Mouse (Mus musculus) heart, embryonic 14.5 days (tissue): Measurements from ENCODE around the gene Spg21. TPM values are rescaled to one million over a fixed set of nuclear protein-coding genes. Genes with fewer than 3 reads are reported as not detected.

Source experiments
- ATAC-seq: fragments of 200-750 bp; cut with Nextera tagmentation; 2 replicates; pipeline ENCODE4 v1.8.0; 2017; ENCODE audit warnings: low read depth, moderate TSS enrichment; ENCODE audit not compliant: insufficient number of reproducible peaks, insufficient read depth, low FRiP score
- H3K27ac ChIP-seq, 2 experiments: fragments of 200-500 bp in 1 of 2; fragments of 300-500 bp in 1 of 2; sonication (generic) in 1 of 2; replicated peaks in 1 of 2; 2 replicates each; pipeline ENCODE4 v1.5.1; 2012 to 2014; ENCODE audit warnings: low read depth in 2 of 2, low read length in 2 of 2, control low read depth in 1 of 2, mild to moderate bottlenecking in 1 of 2, mixed read lengths in 1 of 2; ENCODE audit not compliant: control insufficient read depth in 1 of 2, insufficient read depth in 1 of 2
- H3K27me3 ChIP-seq: fragments of 300-500 bp; sonication (generic); 2 replicates; pipeline ENCODE4 v1.6.1; 2014; ENCODE audit warnings: mild to moderate bottlenecking, low read length, control low read depth; ENCODE audit not compliant: control insufficient read depth, insufficient read depth
- H3K36me3 ChIP-seq: fragments of 300-500 bp; sonication (generic); 2 replicates; pipeline ENCODE4 v1.6.1; 2014; ENCODE audit warnings: mild to moderate bottlenecking, control low read depth, low read length, mixed read lengths; ENCODE audit not compliant: control insufficient read depth, insufficient read depth
- H3K4me1 ChIP-seq, 2 experiments: fragments of 200-500 bp in 1 of 2; fragments of 300-500 bp in 1 of 2; sonication (generic) in 1 of 2; 2 replicates each; pipeline ENCODE4 v1.6.1; 2012 to 2014; ENCODE audit warnings: low read length in 2 of 2, control low read depth in 1 of 2, mixed read lengths in 1 of 2; ENCODE audit not compliant: control insufficient read depth in 2 of 2, insufficient read depth in 2 of 2
- H3K4me2 ChIP-seq: fragments of 300-500 bp; sonication (generic); 2 replicates; pipeline ENCODE4 v1.6.1; 2014; ENCODE audit warnings: mild to moderate bottlenecking, low read length
- H3K4me3 ChIP-seq, 2 experiments: fragments of 200-500 bp in 1 of 2; fragments of 300-500 bp in 1 of 2; sonication (generic) in 1 of 2; 2 replicates each; pipeline ENCODE4 v1.5.1; 2012 to 2014; ENCODE audit warnings: low read length in 2 of 2, mild to moderate bottlenecking in 2 of 2, control low read depth in 1 of 2, low read depth in 1 of 2, moderate library complexity in 1 of 2; ENCODE audit not compliant: control insufficient read depth in 1 of 2, insufficient read depth in 1 of 2
- H3K9ac ChIP-seq: fragments of 300-500 bp; sonication (generic); 2 replicates; pipeline ENCODE4 v1.6.1; 2014; ENCODE audit warnings: mild to moderate bottlenecking, low read length
- H3K9me3 ChIP-seq: fragments of 300-500 bp; sonication (generic); 2 replicates; pipeline ENCODE4 v1.6.1; 2016; ENCODE audit warnings: low read length, control low read depth; ENCODE audit not compliant: control insufficient read depth
- WGBS: fragments of 180-500 bp; shearing (Covaris S2); extraction: QIAGEN DNeasy Blood & Tissue Kit; methylation state at CpG from one replicate; pipeline ENCODE4 v1.1.7; 2014; 5-methylcytosine and 5-hydroxymethylcytosine counted together
- polyA plus RNA-seq: library from polyadenylated mRNA; unstranded; fragments of >200 nt; fragmentation: Nextera tagmentation; extraction: Ambion mirVana; gene quantifications from 2 replicates; pipeline ENCODE4 v1.2.1, GENCODE M21; 2014

Gene Spg21
- polyA plus RNA-seq, 1 experiment from 2014 or later: 72.0 TPM

DNA sequence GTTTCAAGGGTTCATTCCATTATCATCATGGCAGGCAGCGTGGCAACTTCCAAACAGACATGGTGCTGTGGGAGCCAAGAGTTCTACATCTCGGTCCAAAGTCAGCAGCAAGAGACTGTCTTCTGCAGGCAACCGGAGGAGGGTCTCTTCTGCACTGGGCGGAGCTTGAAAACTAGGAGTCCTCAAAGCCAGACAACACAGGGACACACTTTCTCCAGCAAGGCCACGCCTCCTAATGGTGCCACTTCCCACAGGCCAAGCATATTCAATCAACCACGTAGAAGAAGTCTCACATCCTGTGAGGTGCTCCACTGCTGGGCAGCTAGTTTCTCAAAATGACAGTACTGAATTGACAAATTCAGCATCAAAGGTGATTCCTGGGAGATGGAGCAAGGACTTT is 12.8 kb upstream of the Spg21 start:
- Histone ChIP-seq H3K27me3 (no peaks in the 10 kb centered on the region), H3K27ac (no peak overlapping the region), H3K4me3 (no peak overlapping the region), H3K4me2 (no peak overlapping the region), H3K4me1 (no peaks in the 10 kb centered on the region), H3K9ac (no peak overlapping the region), H3K36me3 (peaks cover 88% of the 10 kb centered on the region), H3K9me3 (no peaks in the 10 kb centered on the region)
- WGBS: 84% methylated on average over 6 of the region's 6 CpGs
- no peak for ATAC-seq

DNA sequence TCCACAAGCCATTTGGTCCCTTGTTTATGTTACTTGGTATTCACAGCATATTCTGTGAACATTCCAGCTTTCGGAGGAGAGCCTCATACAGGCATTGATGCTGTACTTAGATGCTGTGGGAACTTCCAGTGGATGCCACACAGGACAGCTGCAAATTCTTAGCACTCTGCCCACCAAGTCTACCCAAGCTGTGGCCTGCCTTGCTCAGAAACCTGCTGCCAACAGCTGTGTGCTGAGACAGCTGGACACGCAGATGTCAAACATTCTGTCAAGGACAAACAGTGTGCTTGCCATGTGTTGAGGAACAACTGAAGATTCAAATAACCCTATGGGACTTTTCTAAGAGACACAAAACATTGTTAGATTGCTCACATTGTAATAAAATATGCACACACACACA is 1.8 kb upstream of the Spg21 start:
- 86% methylated on average over 2 of the region's 2 CpGs for WGBS
- H3K36me3 ChIP-seq: no peaks in the 10 kb centered on the region; the same call in 1 of the 2 replicates
- H3K4me1 ChIP-seq: peaks cover 6 to 9% of the 10 kb centered on the region in 2 experiments
- no peak overlapping the region for H3K27ac ChIP-seq
- ATAC-seq: no peak
- no peaks in the 10 kb centered on the region for H3K9me3 ChIP-seq
- no peak overlapping the region for H3K9ac ChIP-seq
- no peak overlapping the region for H3K4me3 ChIP-seq
- H3K4me2 ChIP-seq: no peak overlapping the region
- no peaks in the 10 kb centered on the region for H3K27me3 ChIP-seq

DNA sequence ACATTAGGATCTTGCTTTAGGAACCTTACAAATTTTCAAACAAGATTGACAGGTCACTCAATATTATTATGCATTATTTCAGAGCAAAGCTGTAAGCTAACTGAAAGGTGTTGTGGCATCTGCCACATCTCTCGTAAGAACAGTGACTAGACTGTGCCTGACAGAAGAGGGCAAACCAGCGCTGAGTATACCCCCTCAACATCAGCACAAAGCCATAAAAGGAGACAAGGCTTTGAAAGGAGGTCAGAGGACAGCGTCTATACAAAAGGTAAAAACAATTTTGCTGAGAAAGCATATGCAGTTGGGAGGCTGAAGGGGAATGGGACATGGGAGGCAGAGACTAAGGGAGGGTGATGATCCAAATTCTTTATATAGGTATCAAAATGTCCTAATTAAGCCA is 549 bp upstream of the Spg21 start:
- 60% methylated on average over 3 of the region's 3 CpGs for WGBS

DNA sequence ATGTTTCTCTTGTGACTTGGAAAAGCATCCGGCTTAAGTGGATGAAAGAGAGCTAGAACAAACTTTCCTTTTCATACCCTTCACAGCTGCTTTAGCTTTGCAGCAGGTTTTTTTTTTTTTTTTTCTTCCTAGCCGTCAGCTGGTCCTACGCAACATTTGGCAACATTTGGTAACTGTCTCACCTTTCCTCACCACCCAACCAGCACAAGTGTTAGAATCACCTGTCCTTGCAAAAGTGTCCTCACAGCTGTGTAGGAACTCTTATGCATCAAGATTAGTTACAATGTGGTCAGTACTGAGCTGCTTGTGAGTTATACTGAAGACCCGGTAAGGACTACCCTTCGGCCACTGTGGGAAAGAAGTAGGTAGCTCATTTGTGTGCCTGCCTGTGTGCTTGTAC is 1.8 kb downstream of the Spg21 start:
- Histone ChIP-seq H3K36me3 (peaks cover 17% of the 10 kb centered on the region), H3K27ac (no peak overlapping the region), H3K4me2 (no peak overlapping the region), H3K9ac (no peak overlapping the region), H3K27me3 (no peaks in the 10 kb centered on the region), H3K4me1 (peaks cover 6 to 9% of the 10 kb centered on the region in 2 experiments), H3K9me3 (no peaks in the 10 kb centered on the region), H3K4me3 (no peak overlapping the region)
- ATAC-seq: no peak
- WGBS: 65% methylated on average over 5 of the region's 5 CpGs

More for the DNA sequence above, 549 bp upstream of the Spg21 start:
- peak overlapping the region; percentile 89; the same call in 1 of the 2 replicates for H3K9ac ChIP-seq
- peaks cover 6 to 9% of the 10 kb centered on the region in 2 experiments for H3K4me1 ChIP-seq
- H3K4me3 ChIP-seq: peak overlapping the region in 1 of 2 experiments; percentile 93; a peak in 3 of 4 replicates
- H3K4me2 ChIP-seq: peak overlapping the region; percentile 69
- H3K9me3 ChIP-seq: no peaks in the 10 kb centered on the region
- no peaks in the 10 kb centered on the region for H3K27me3 ChIP-seq
- H3K27ac ChIP-seq: peak overlapping the region; percentile 67 to 88; a peak in 3 of 4 replicates
- no peaks in the 10 kb centered on the region for H3K36me3 ChIP-seq
- no peak for ATAC-seq

DNA sequence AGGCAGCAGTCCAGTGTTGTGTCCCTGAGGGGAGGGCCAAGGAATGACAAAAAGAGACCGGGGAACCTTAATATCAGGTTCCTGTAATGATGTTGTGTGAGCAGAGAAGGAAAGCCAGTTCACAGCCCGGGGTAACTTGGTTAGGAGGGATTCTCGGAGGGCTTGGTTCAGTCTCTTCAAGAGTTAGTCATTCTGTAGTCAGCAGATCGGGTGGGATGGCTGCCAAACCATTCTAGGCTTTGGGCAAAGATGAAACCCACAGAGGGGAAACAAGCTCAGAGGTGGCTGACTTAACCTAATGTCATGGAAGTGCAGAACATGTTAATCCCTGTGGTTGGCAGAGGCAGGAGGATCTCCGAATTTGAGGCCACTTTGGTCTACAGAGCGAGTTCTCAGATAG is 3.4 kb downstream of the Spg21 start:
- no peak overlapping the region for H3K9ac ChIP-seq
- WGBS: 92% methylated on average over 6 of the region's 6 CpGs
- H3K27ac ChIP-seq: no peak overlapping the region
- H3K36me3 ChIP-seq: peaks cover 29% of the 10 kb centered on the region
- H3K4me3 ChIP-seq: no peak overlapping the region
- H3K27me3 ChIP-seq: no peaks in the 10 kb centered on the region
- no peaks in the 10 kb centered on the region for H3K9me3 ChIP-seq
- H3K4me1 ChIP-seq: peaks cover 6 to 9% of the 10 kb centered on the region in 2 experiments
- no peak overlapping the region for H3K4me2 ChIP-seq
- no peak for ATAC-seq

DNA sequence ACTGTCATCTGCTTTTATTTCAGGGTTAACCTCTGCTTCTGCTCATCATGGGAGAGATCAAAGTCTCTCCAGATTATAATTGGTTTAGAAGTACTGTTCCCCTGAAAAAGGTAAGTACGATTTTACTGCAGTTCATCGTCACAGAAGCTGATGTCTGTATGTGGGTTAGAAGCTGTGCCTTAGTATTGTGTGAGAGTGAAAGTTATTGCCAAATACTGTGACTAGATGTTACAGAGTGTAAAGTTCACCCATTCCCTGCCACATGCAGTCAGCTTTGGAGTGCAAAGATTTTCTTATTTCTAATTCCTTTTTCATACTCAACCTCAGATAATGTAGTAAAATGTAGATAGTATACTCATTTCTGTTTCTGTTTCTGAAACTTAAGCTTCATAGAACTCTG is 4.5 kb downstream of the Spg21 start:
- peaks cover 4 to 9% of the 10 kb centered on the region in 2 experiments for H3K4me1 ChIP-seq
- 94% methylated on average over 2 of the region's 2 CpGs for WGBS
- H3K4me2 ChIP-seq: no peak overlapping the region
- H3K27ac ChIP-seq: no peak overlapping the region
- peaks cover 40% of the 10 kb centered on the region for H3K36me3 ChIP-seq
- H3K27me3 ChIP-seq: no peaks in the 10 kb centered on the region
- no peak for ATAC-seq
- no peaks in the 10 kb centered on the region for H3K9me3 ChIP-seq
- H3K9ac ChIP-seq: no peak overlapping the region
- no peak overlapping the region for H3K4me3 ChIP-seq

DNA sequence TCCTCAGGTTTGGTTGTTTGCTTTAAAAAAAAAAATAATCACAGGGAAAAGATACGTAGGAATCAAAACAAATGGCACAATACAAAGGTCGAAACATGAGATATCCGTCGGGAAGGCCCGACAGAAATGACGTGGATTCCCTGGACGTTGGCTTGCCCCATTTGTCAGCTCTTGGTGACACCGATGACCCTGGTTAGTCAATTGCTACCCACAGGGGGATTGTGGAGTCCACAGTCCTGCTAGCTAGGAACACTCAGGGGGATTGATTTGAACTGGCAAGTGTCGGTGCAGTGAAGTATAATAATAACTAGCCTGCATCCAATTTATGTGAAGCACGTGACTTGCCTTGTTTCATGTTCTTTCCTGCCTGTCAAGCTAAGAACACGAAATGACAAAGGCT is 6.9 kb downstream of the Spg21 start:
- 65% methylated on average over 11 of the region's 11 CpGs for WGBS
- H3K9me3 ChIP-seq: no peaks in the 10 kb centered on the region
- ATAC-seq: no peak
- no peak overlapping the region for H3K4me2 ChIP-seq
- peaks cover 52% of the 10 kb centered on the region for H3K36me3 ChIP-seq
- no peak overlapping the region for H3K4me3 ChIP-seq
- H3K27me3 ChIP-seq: no peaks in the 10 kb centered on the region
- no peaks in the 10 kb centered on the region; a peak in 2 of 4 replicates for H3K4me1 ChIP-seq
- no peak overlapping the region for H3K9ac ChIP-seq
- no peak overlapping the region for H3K27ac ChIP-seq

DNA sequence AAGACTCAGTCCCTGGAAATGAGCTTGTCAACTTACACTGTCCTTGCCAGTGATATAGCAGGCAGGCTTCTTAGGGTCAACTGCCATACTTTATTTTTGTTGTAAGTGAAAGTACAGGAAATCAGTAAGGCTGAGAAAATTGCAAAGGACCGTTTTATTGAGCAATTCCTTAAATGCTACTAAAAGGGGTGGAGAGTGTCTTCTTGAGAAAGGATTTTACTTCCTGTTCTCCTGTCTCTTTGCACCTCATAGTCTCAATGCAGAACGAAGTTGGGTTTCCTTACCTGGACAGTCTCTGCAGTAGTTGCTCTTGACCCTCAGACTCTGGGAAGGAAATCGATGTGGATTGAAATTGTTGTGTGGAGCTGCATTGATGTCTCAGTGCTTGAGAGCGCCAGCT is 12.0 kb downstream of the Spg21 start:
- Histone ChIP-seq H3K9ac (no peak overlapping the region), H3K27me3 (no peaks in the 10 kb centered on the region), H3K4me1 (no peaks in the 10 kb centered on the region), H3K27ac (no peak overlapping the region), H3K36me3 (peaks cover 77% of the 10 kb centered on the region), H3K4me2 (no peak overlapping the region), H3K4me3 (no peak overlapping the region), H3K9me3 (no peaks in the 10 kb centered on the region)
- WGBS: 72% methylated on average over 4 of the region's 4 CpGs
- ATAC-seq: no peak
